Mouse (Mus musculus): ENCODE data around the gene Fbxl12. TPM values are rescaled to one million over a fixed set of nuclear protein-coding genes. Genes with fewer than 3 reads are reported as not detected.
"Not testable (repeated sequence)": the region's sequence is repeated elsewhere in the genome, so short reads cannot be mapped to it uniquely, and the experiment has no call there.

Fbxl12 gene
- 16.0 and 17.8 TPM in 2 replicates for polyA plus RNA-seq (2015; fragmentation: Nextera tagmentation; extraction: Ambion mirVana)

DNA sequence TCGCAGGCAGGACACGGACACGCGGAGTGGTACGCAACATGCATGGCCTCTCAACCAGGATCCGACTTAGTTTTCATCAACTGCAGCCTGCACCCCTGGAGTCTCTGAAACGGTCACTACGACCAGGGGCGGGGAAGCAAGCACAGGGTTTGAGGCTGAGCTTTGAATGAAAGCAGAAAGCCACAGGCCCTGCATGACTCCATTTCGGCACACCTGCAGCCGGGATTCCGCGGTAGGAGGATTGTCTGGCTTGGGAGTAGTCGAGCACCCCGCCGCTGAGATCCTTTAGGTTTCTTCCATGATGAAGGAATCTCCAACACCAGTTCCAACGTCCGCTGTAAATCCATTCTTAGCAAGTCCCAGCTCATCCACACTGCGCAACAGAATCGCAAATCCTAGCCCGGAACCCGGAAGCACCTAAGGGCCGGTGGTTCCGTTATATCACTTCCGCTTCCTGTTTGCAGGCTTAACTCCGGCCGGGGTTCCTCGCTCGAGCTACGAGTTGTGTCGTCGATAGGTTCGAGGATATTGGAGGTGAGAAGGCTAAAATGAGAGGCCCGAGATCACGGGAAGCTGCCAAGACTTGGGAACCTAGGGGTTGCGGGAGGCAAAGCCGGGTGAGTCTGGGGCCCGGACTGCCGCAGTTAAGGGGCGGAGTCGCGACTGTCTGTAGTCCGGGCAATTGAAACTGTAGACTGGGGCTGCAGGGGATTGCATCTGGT lies at the start of gene Fbxl12:
Gene Fbxl12, minus strand, starts transcription at position 408 of the 722 bp plus-strand sequence.
- H3K27me3 ChIP-seq (replicated peaks): no peaks in the 10 kb centered on the region
- peak within 1 kb of the TSS; percentile 86 for H3K27ac ChIP-seq
- under 1% methylated on average over 43 of the region's 43 CpGs for WGBS
- H3K4me2 ChIP-seq: peak within 1 kb of the TSS; percentile 96
- peak; percentile 30; the same call in 1 of the 2 replicates for ATAC-seq (replicated peaks)
- peak within 1 kb of the TSS; percentile 75 for H3K9ac ChIP-seq
- H3K36me3 ChIP-seq (replicated peaks): 0 out of 2 replicates have a peak, but pooled peaks cover 7% of the 10 kb centered on the region
- H3K4me3 ChIP-seq: peak within 1 kb of the TSS; percentile 92
- no peaks in the 10 kb centered on the region for H3K9me3 ChIP-seq
- H3K4me1 ChIP-seq: peaks cover 49% of the 10 kb centered on the region

DNA sequence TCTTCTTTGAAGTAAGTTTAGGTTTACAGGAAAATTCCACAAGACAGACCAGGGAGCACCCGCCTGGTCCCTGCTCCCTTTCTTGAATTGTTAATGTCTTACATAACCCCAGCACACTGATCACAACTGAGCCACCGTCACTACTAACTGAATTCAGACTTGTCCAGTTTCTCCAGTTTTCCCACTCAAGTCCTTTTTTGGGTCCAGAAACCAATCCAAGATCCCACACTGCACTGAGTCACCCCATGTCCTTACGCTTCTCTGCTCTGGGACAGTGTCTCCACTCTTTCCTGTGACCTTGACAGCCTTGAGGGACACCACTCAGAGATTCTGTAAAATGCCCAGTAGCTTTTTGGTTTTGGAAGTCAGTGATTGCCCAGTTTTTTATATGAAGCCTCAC lies 48.3 kb upstream of the Fbxl12 start:
- Histone ChIP-seq H3K36me3 (replicated peaks) (no peaks in the 10 kb centered on the region), H3K9ac (no peak overlapping the region), H3K9me3 (no peaks in the 10 kb centered on the region), H3K4me2 (no peak overlapping the region), H3K4me3 (no peak overlapping the region), H3K27me3 (replicated peaks) (no peaks in the 10 kb centered on the region), H3K4me1 (peaks cover 42% of the 10 kb centered on the region), H3K27ac (no peak overlapping the region)
- 90% methylated on average over 3 of the region's 3 CpGs for WGBS
- ATAC-seq (replicated peaks): no peak

DNA sequence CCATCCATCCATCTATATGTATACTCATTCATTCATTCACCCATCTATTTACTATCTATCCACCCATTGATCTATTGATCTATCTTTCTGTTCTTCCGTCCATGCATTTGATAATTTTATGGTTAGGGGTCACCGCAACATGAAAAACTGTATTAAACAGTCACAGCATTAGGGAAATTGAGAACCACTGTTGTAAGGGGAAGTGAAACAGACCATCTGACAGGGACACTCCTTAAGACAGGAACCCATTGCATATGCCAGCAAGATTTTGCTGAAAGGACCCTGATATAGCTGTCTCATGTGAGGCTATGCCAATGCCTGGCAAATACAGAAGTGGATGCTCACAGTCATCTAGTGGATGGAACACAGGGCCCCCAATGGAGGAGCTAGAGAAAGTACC lies 45.9 kb upstream of the Fbxl12 start:
- not testable (repeated sequence) for H3K36me3 ChIP-seq (replicated peaks); H3K4me3 ChIP-seq; H3K27me3 ChIP-seq (replicated peaks); ATAC-seq (replicated peaks); H3K4me2 ChIP-seq; H3K9me3 ChIP-seq; H3K9ac ChIP-seq
- peaks cover 30% of the 10 kb centered on the region for H3K4me1 ChIP-seq
- H3K27ac ChIP-seq: peak overlapping the region; percentile 68; the same call in 1 of the 2 replicates
- 84% methylated on average over 2 of the region's 2 CpGs for WGBS

DNA sequence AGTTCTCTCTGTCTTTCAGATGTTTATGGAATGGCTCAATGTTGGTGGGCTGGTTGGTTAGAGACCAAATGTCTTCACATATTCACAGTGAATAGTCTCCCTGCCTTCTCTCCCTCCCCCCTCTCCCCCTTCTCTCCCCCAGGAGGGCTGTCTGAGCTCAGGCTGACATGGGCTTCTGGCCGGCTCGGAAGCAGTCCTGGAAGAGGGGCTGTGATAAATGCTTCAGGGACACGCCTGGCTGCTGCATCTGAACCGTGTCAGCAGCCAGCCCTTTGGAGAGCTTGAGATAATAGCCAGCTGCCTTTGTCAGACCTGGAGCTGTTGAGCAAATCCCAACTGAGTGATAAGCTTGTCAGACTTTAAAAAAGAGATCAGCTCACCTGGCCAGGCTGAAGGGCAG lies 45.3 kb upstream of the Fbxl12 start:
- WGBS: 0% methylated on average over 4 of the region's 4 CpGs
- H3K36me3 ChIP-seq (replicated peaks): no peaks in the 10 kb centered on the region
- H3K4me1 ChIP-seq: peaks cover 25% of the 10 kb centered on the region
- no peak overlapping the region for H3K9ac ChIP-seq
- H3K27ac ChIP-seq: peak overlapping the region; percentile 68
- ATAC-seq (replicated peaks): peak; percentile 58
- no peaks in the 10 kb centered on the region for H3K9me3 ChIP-seq
- H3K27me3 ChIP-seq (replicated peaks): no peaks in the 10 kb centered on the region
- no peak overlapping the region for H3K4me3 ChIP-seq
- H3K4me2 ChIP-seq: no peak overlapping the region

DNA sequence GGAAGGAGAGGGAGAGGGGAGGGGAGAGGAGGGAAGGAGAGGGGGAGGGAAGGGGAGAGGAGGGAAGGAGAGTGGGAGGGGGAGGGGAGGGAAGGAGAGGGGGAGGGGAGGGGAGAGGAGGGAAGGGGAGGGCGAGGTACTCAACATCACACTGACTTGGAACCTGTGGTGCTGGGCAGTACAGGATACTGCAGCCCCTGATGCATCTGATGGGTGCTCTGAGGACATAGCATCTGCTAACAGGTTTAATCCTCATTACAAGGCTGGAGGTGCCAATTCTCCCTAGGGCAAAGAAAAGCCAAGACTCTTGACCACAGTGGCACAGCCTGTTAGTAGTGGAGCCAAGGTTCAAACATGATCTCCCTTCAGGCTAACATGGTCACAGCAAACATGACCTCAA lies 44.8 kb upstream of the Fbxl12 start:
- peak overlapping the region; percentile 68 for H3K27ac ChIP-seq
- no peak for ATAC-seq (replicated peaks)
- 56% methylated on average over 1 of the region's 1 CpGs for WGBS

DNA sequence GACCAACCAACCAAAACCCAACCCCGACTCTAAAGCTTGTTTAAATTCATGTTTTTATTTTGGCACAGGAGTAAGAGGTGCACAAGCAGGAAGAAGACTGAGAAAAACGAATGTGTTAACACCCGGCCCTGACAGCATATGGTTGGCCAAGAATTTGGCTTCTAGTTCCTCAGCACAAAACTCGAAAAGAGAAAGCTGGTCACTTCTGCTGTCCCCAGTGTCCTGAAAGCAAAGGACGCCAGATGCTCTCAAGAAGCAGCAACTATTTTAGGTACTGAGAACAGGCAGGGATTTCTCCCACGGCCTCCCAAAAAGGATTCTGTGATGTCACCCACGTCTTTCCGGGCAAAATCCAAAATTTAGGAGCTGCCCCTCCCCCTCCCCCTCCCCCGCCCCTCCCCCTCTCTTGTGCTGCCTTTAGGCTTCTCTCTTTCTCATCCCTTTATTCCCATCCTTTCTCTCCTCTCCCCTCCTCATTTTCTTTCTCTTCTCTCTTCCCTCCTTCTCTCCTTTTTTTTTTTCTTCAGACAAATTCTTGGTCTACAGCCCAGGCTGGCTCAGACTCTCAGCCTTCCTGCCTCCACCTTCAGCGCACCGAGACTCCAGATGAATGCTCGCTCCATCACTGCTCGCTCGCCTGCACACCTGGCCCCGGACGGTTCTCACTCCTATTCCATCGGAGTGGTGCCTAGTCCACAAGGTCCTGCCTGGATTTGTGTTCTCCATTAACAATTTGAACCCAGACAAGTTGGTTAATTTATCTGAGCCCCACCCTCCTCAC lies 40.7 kb upstream of the Fbxl12 start:
- H3K9ac ChIP-seq: no peak overlapping the region
- H3K27me3 ChIP-seq (replicated peaks): no peaks in the 10 kb centered on the region
- no peaks in the 10 kb centered on the region for H3K9me3 ChIP-seq
- no peak overlapping the region for H3K27ac ChIP-seq
- peaks cover 16% of the 10 kb centered on the region for H3K4me1 ChIP-seq
- no peak for ATAC-seq (replicated peaks)
- H3K4me3 ChIP-seq: no peak overlapping the region
- H3K4me2 ChIP-seq: no peak overlapping the region
- no peaks in the 10 kb centered on the region for H3K36me3 ChIP-seq (replicated peaks)
- 57% methylated on average over 17 of the region's 17 CpGs for WGBS

More for the DNA sequence above, 44.8 kb upstream of the Fbxl12 start:
- Histone ChIP-seq H3K36me3 (replicated peaks) (no peaks in the 10 kb centered on the region), H3K4me2 (no peak overlapping the region), H3K27me3 (replicated peaks) (no peaks in the 10 kb centered on the region), H3K9me3 (no peaks in the 10 kb centered on the region), H3K9ac (no peak overlapping the region), H3K4me1 (peaks cover 20% of the 10 kb centered on the region), H3K4me3 (no peak overlapping the region)

DNA sequence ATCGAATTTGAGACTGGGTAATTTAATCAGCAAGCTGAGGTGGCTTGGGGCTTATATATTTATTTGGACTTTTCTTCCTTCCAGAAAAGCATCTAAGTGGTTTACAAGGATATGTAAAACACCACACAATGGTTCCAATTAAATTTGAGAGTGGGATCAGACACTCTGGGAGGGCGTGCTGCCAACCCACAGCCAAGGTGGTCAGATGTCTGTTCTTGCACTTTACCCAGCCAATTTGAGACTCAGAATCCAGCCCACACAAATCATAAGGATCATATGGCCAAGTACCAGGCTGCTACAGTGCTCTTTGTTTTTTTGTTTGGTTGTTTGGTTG lies 37.8 kb upstream of the Fbxl12 start:
- Histone ChIP-seq H3K9ac (no peak overlapping the region), H3K4me3 (no peak overlapping the region), H3K27me3 (replicated peaks) (no peaks in the 10 kb centered on the region), H3K4me1 (peaks cover 14% of the 10 kb centered on the region), H3K9me3 (no peaks in the 10 kb centered on the region), H3K4me2 (no peak overlapping the region), H3K36me3 (replicated peaks) (no peaks in the 10 kb centered on the region), H3K27ac (peak overlapping the region; percentile 43)
- WGBS: 26% methylated on average over 2 of the region's 2 CpGs
- ATAC-seq (replicated peaks): no peak

DNA sequence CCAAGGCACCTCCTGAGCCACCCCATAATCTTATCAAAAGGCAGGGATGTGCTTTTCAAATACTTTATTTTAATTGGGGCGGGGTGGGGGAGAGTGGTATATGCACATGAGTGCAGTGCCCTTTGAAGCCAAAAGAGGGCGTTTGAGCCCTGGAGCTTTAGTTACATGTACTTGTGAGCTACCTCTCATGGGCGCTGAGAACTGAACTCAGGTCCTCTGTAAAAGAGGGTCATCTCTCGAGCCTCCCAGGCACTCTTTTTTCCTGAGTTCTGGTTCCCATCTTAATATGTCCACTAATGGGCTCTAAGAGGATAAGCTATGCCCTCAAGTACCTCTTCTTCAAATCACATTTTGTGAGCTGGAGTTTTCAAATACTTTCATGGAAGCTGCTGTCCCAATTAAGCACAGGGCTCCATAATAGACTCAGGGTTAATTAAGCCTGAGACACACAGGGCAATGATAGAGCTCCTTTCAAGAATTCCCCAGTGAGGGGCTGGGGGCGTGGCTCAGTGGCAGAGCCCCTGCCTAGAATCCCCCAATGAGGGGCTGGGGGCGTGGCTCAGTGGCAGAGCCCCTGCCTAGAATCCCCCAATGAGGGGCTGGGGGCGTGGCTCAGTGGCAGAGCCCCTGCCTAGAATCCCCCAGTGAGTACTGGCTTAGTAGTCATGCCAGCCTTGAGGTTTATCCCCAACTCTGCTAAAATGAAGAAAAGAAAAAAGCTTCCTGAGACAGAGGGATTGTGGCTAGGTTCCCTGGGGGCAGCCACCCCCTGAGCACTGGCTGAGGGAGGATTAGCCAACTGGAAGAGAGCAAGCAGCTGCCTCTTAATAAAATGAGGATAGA lies 37.2 kb upstream of the Fbxl12 start:
- H3K27ac ChIP-seq: peak overlapping the region; percentile 43
- H3K9me3 ChIP-seq: no peaks in the 10 kb centered on the region
- no peaks in the 10 kb centered on the region for H3K36me3 ChIP-seq (replicated peaks)
- no peak overlapping the region for H3K9ac ChIP-seq
- no peak overlapping the region for H3K4me2 ChIP-seq
- peaks cover 14% of the 10 kb centered on the region for H3K4me1 ChIP-seq
- no peaks in the 10 kb centered on the region for H3K27me3 ChIP-seq (replicated peaks)
- no peak overlapping the region for H3K4me3 ChIP-seq
- WGBS: 40% methylated on average over 7 of the region's 7 CpGs
- ATAC-seq (replicated peaks): peak; percentile 22

DNA sequence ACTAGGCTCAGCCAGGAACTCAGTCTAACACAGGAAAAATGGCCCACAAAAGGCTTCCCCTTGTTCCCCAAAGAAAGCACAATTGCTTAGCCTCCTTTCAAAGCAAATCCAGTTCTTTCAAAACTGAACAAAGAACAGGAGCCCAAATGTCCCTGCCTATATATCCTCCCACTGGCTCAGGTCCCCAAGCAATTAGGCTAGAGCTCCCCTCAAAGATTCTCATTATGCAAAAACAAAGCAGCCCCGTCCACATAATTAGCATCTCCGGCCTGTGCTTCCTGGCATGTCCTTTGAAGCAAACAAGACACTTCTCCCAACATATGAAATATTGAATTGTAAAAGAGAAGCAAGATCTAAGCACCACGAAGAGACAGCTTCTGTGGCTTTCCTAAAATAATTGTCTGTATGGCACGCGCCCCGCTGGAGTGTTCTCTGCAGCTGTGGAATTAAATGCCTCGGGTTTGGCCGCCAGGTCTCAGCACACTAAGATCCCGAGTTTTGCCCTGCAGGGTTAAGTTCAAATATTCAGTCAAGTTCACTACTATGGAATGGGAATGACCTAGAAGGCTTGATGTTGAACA lies 35.9 kb upstream of the Fbxl12 start:
- H3K4me3 ChIP-seq: no peak overlapping the region
- ATAC-seq (replicated peaks): no peak
- no peak overlapping the region for H3K9ac ChIP-seq
- H3K36me3 ChIP-seq (replicated peaks): no peaks in the 10 kb centered on the region
- peaks cover 14% of the 10 kb centered on the region for H3K4me1 ChIP-seq
- no peaks in the 10 kb centered on the region for H3K9me3 ChIP-seq
- peak overlapping the region; percentile 49 for H3K27ac ChIP-seq
- no peaks in the 10 kb centered on the region for H3K27me3 ChIP-seq (replicated peaks)
- 44% methylated on average over 9 of the region's 9 CpGs for whole genome bisulfite sequencing
- no peak overlapping the region for H3K4me2 ChIP-seq

DNA sequence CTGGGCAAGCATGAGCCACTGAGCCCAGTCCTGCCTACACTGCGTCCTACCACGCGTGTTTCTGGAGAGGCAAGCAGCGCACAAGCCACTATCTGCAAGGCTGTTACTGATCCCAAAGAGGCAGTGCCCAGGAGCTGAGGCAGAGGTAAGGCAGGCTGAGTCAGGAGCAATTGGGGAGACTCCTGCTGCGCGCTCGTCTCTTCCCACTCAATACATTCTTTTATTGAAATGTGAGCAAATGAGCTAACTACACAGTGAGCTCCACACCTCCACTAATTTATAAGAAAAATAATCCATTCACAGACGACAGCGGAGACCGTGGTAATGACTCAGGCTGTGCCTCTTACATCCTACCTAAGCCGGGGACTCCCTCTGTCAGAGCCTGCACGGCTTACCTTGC lies 33.3 kb upstream of the Fbxl12 start:
- Histone ChIP-seq H3K4me1 (peaks cover 14% of the 10 kb centered on the region), H3K4me2 (no peak overlapping the region), H3K4me3 (no peak overlapping the region), H3K9me3 (no peaks in the 10 kb centered on the region), H3K27ac (no peak overlapping the region), H3K9ac (no peak overlapping the region), H3K36me3 (replicated peaks) (peaks cover 4% of the 10 kb centered on the region; the same call in 1 of the 2 replicates), H3K27me3 (replicated peaks) (no peaks in the 10 kb centered on the region)
- WGBS: 90% methylated on average over 12 of the region's 12 CpGs
- no peak for ATAC-seq (replicated peaks)

DNA sequence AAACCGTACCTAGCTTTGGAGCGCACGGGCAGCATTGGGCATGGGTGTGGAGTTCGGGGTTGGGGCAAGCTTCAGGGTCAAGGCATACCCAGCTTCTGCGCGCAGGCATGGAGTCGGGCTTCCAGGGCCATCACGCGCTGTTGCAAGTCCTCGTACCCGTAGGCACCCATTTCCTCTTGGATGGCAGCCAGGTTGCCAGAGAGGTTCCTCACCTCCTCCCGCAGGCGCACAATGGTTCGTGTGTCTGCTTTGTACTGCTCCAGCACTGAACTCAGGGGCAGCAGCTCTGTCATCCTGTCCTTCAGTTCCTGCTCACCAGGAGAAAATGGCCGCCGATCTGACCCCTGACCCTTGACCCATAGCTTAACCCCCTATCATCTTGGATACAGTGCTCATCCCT lies 27.5 kb upstream of the Fbxl12 start:
- 88% methylated on average over 16 of the region's 16 CpGs for WGBS

DNA sequence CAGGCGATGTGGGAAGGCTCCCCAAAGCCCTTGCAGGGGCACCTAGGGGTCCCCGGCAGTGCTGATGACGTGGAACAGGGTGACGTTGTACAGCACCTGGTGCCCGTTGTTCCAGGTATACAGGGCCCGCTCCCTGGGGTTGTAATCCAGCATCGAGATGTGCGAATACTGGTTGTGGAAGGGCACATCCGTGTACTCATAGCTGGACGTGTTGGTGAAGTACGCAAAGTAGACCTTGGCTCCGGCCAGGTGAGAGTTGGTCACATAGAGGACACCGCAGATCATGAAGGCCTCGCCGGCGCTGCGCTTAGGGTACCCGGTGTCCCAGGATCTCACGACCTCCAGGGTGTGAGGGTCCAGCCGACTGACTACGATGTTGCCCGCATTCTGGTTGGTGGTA lies 23.5 kb upstream of the Fbxl12 start:
- H3K27ac ChIP-seq: no peak overlapping the region
- no peak overlapping the region for H3K4me2 ChIP-seq
- H3K4me1 ChIP-seq: peaks cover 32% of the 10 kb centered on the region
- WGBS: 94% methylated on average over 22 of the region's 22 CpGs
- H3K9ac ChIP-seq: no peak overlapping the region
- H3K9me3 ChIP-seq: no peaks in the 10 kb centered on the region
- H3K27me3 ChIP-seq (replicated peaks): no peaks in the 10 kb centered on the region
- ATAC-seq (replicated peaks): no peak
- H3K4me3 ChIP-seq: no peak overlapping the region
- H3K36me3 ChIP-seq (replicated peaks): peaks cover 3% of the 10 kb centered on the region; the same call in 1 of the 2 replicates

More for the DNA sequence above, 27.5 kb upstream of the Fbxl12 start:
- Histone ChIP-seq H3K4me1 (no peaks in the 10 kb centered on the region), H3K9ac (no peak overlapping the region), H3K36me3 (replicated peaks) (peaks cover 4% of the 10 kb centered on the region; the same call in 1 of the 2 replicates), H3K4me3 (no peak overlapping the region), H3K27me3 (replicated peaks) (no peaks in the 10 kb centered on the region), H3K4me2 (no peak overlapping the region), H3K27ac (no peak overlapping the region), H3K9me3 (no peaks in the 10 kb centered on the region)
- no peak for ATAC-seq (replicated peaks)
